8 mouse cellular contexts compared by ENCODE assay signal in genomic region chr19:8818301-8818798, GRCm38 (mm10). TPM values are rescaled to one million over a fixed set of nuclear protein-coding genes. Genes with fewer than 3 reads are reported as not detected.
DNase-seq lines count a peak whose midpoint lies in the region; ATAC-seq and TF ChIP-seq lines count a peak whose summit lies in the region.

No protein-coding gene starts in this region.

- no peaks in the 10 kb centered on the region for H3K27me3 ChIP-seq in heart, adult 2 months (ENCODE audit: control insufficient read depth, insufficient read depth, low read length)
- no peaks in the 10 kb centered on the region for H3K27me3 ChIP-seq in forebrain, embryonic 11.5 days (ENCODE audit: control insufficient read depth, insufficient read depth, low read length)
- H3K27me3 ChIP-seq in liver, embryonic 12.5 days (replicated peaks): no peaks in the 10 kb centered on the region

- ATAC-seq in forebrain, embryonic 11.5 days (replicated peaks; ENCODE audit: low FRiP score): no peak
- ATAC-seq in liver, embryonic 12.5 days: no peak
- no peak for ATAC-seq in cerebellum, adult (ENCODE audit: insufficient number of reproducible peaks, low FRiP score, low TSS enrichment)

- H3K9ac ChIP-seq in heart, adult 2 months (ENCODE audit: low read depth, low read length): peak overlapping the region; percentile 62
- peak overlapping the region; percentile 70 for H3K9ac ChIP-seq in forebrain, embryonic 11.5 days (ENCODE audit: low read length)
- peak overlapping the region; percentile 99 for H3K9ac ChIP-seq in liver, embryonic 12.5 days

- H3K27ac ChIP-seq in heart, adult 2 months: peak overlapping the region; percentile 97
- peak overlapping the region; percentile 99 for H3K27ac ChIP-seq in forebrain, embryonic 11.5 days (ENCODE audit: low read depth, low read length)
- peak overlapping the region; percentile 100 for H3K27ac ChIP-seq in liver, embryonic 12.5 days

- peaks cover 7% of the 10 kb centered on the region for H3K4me1 ChIP-seq in heart, adult 2 months (ENCODE audit: control insufficient read depth, insufficient read depth, low read length)
- peaks cover 20% of the 10 kb centered on the region for H3K4me1 ChIP-seq in forebrain, embryonic 11.5 days (replicated peaks; ENCODE audit: control insufficient read depth, insufficient read depth, low read length)
- H3K4me1 ChIP-seq in liver, embryonic 12.5 days: peaks cover 47% of the 10 kb centered on the region

- TF ChIP-seq EP300 in heart, adult 2 months (IDR thresholded peaks at IDR 0.05; ENCODE audit: insufficient read depth, low read depth, low read length): no peak

- TF ChIP-seq POLR2A in heart, adult 2 months (IDR thresholded peaks at IDR 0.05; ENCODE audit: insufficient read depth, low read depth, low read length): no peak

- H3K4me2 ChIP-seq in forebrain, embryonic 11.5 days (ENCODE audit: low read depth, low read length, severe bottlenecking): peak overlapping the region; percentile 79
- H3K4me2 ChIP-seq in liver, embryonic 12.5 days: peak overlapping the region; percentile 84

- no peaks in the 10 kb centered on the region for H3K9me3 ChIP-seq in forebrain, embryonic 11.5 days (ENCODE audit: control insufficient read depth, low read length)
- H3K9me3 ChIP-seq in liver, embryonic 12.5 days (replicated peaks): no peaks in the 10 kb centered on the region

- DNase-seq in heart, adult 2 months: no peak
- no peak for DNase-seq in heart, postnatal 36 days
- DNase-seq in 3T3-L1 (ENCODE audit: low read depth, low spot score): peak; percentile 43
- DNase-seq in forebrain, embryonic 11.5 days (ENCODE audit: low spot score): no peak
- no peak for DNase-seq in urinary bladder, postnatal 4 days (ENCODE audit: low spot score in 2 of 2)
- DNase-seq in frontal cortex, postnatal 14 days (ENCODE audit: low spot score in 2 of 2): no peak

- no peak for TF ChIP-seq CTCF in heart, adult 2 months (IDR thresholded peaks at IDR 0.05)

- H3K36me3 ChIP-seq in heart, adult 2 months (ENCODE audit: control insufficient read depth, insufficient read depth, low read length): peaks cover 18% of the 10 kb centered on the region
- H3K36me3 ChIP-seq in forebrain, embryonic 11.5 days (ENCODE audit: control insufficient read depth, insufficient read depth, low read length): peaks cover 7% of the 10 kb centered on the region; the same call in 1 of the 2 replicates
- H3K36me3 ChIP-seq in liver, embryonic 12.5 days: peaks cover 55% of the 10 kb centered on the region

- intact Hi-C loops in heart, adult 2 months (cut with DNase I): loop anchor here (2.0 to 5.0 kb wide), 5 partner anchors 16 to 96 kb away; partner anchors contain the start of genes 1700092M07Rik, Nxf1, Slc3a2 and Stx5a
- intact Hi-C loops in heart, postnatal 36 days (cut with DNase I): no loop called here

- WGBS in heart, adult 2 months: 9% methylated on average over 14 of the region's 14 CpGs
- WGBS in forebrain, embryonic 11.5 days: 34% methylated on average over 14 of the region's 14 CpGs
- 14% methylated on average over 14 of the region's 14 CpGs for WGBS in liver, embryonic 12.5 days (ENCODE audit: insufficient replicate concordance)

- peaks cover 1% of the 10 kb centered on the region; the same call in 1 of the 2 replicates for H3K79me2 ChIP-seq in heart, adult 2 months (replicated peaks; ENCODE audit: control insufficient read depth, insufficient read depth, low read length)

- peak overlapping the region; percentile 86 for H3K4me3 ChIP-seq in heart, adult 2 months
- peak overlapping the region; percentile 100 for H3K4me3 ChIP-seq in forebrain, embryonic 11.5 days (ENCODE audit: low read depth, low read length)
- H3K4me3 ChIP-seq in liver, embryonic 12.5 days: peak overlapping the region; percentile 100

RNA-seq across cellular contexts. Expression of gene Ttc9c, which starts 0.8 kb away (rescaled TPM):
- total RNA-seq in heart, adult 2 months (2021): 10 to 100 TPM; 14.1 TPM
- 9.5 and 17.8 TPM in 2 replicates for polyA plus RNA-seq in heart, adult 2 months (2012; rRNA removed)
- total RNA-seq in heart, postnatal 36 days (2021): 10 to 100 TPM; 11.6 to 14.7 TPM
- 75.7 and 80.8 TPM in 2 replicates for polyA plus RNA-seq in forebrain, embryonic 11.5 days (2014; fragmentation: Nextera tagmentation; extraction: Ambion mirVana)
- 29.6 and 31.6 TPM in 2 replicates for polyA plus RNA-seq in liver, embryonic 12.5 days (2016; fragmentation: Nextera tagmentation; extraction: Ambion mirVana)

RNA-seq across cellular contexts. Expression of gene Hnrnpul2, which starts 1.5 kb away (rescaled TPM):
- total RNA-seq in heart, adult 2 months (2021): 10 to 100 TPM; 44.7 to 47.5 TPM
- polyA plus RNA-seq in heart, adult 2 months (2012; rRNA removed): 12.4 and 23.2 TPM in 2 replicates
- 10 to 100 TPM; 44.6 to 49.8 TPM for total RNA-seq in heart, postnatal 36 days (2021)
- polyA plus RNA-seq in forebrain, embryonic 11.5 days (2014; fragmentation: Nextera tagmentation; extraction: Ambion mirVana): 6.7 and 7.8 TPM in 2 replicates
- polyA plus RNA-seq in liver, embryonic 12.5 days (2016; fragmentation: Nextera tagmentation; extraction: Ambion mirVana): 3.5 and 3.6 TPM in 2 replicates

RNA-seq across cellular contexts. Expression of gene AC129217.1, which starts 11.2 kb away (rescaled TPM):
- total RNA-seq in heart, adult 2 months (2021): not detected
- polyA plus RNA-seq in heart, adult 2 months (2012; rRNA removed): not detected in 2 replicates
- not detected for total RNA-seq in heart, postnatal 36 days (2021)
- not detected in 2 replicates for polyA plus RNA-seq in forebrain, embryonic 11.5 days (2014; fragmentation: Nextera tagmentation; extraction: Ambion mirVana)
- polyA plus RNA-seq in liver, embryonic 12.5 days (2016; fragmentation: Nextera tagmentation; extraction: Ambion mirVana): 0.26 TPM in 1 of 2 replicates, not detected in the other

RNA-seq across cellular contexts. Expression of gene Zbtb3, which starts 16.0 kb away (rescaled TPM):
- 1 to 10 TPM; 1.4 to 1.5 TPM for total RNA-seq in heart, adult 2 months (2021)
- 2.0 and 2.5 TPM in 2 replicates for polyA plus RNA-seq in heart, adult 2 months (2012; rRNA removed)
- 1 to 10 TPM; 1.3 to 1.7 TPM for total RNA-seq in heart, postnatal 36 days (2021)
- 5.4 and 5.9 TPM in 2 replicates for polyA plus RNA-seq in forebrain, embryonic 11.5 days (2014; fragmentation: Nextera tagmentation; extraction: Ambion mirVana)
- polyA plus RNA-seq in liver, embryonic 12.5 days (2016; fragmentation: Nextera tagmentation; extraction: Ambion mirVana): 2.3 and 2.8 TPM in 2 replicates

RNA-seq across cellular contexts. Expression of gene Bscl2, which starts 18.9 kb away (rescaled TPM):
- total RNA-seq in heart, adult 2 months (2021): 10 to 100 TPM; 22.6 to 23.5 TPM
- polyA plus RNA-seq in heart, adult 2 months (2012; rRNA removed): 52.3 and 67.7 TPM in 2 replicates
- 10 to 100 TPM; 22.0 to 25.2 TPM for total RNA-seq in heart, postnatal 36 days (2021)
- 55.0 and 56.3 TPM in 2 replicates for polyA plus RNA-seq in forebrain, embryonic 11.5 days (2014; fragmentation: Nextera tagmentation; extraction: Ambion mirVana)
- polyA plus RNA-seq in liver, embryonic 12.5 days (2016; fragmentation: Nextera tagmentation; extraction: Ambion mirVana): 37.0 and 45.2 TPM in 2 replicates
